Mouse (Mus musculus) lung, postnatal 14 days (tissue): ENCODE data around the gene Rab20.
A peak's percentile ranks its signal among the peaks of the same experiment; 100 is the strongest.

Experiments
- DNase-seq: peaks from one replicate; pipeline ENCODE4 v3.0.0; 2021

The Rab20 gene

GRCm38 (mm10) chr8:11452152-11452551 lies 26.4 kb downstream of the Rab20 start:
- no peak for DNase-seq

- DNase-seq, result peak; percentile 26
Observed at GRCm38 (mm10) chr8:11450184-11451113, 28.1 kb downstream of the Rab20 start.

- DNase-seq, result no peak
Observed at GRCm38 (mm10) chr8:11447910-11448570, 30.5 kb downstream of the Rab20 start.

GRCm38 (mm10) chr8:11445790-11446189 lies 32.7 kb downstream of the Rab20 start:
- DNase-seq, result no peak

- DNase-seq, result no peak
Observed at GRCm38 (mm10) chr8:11444216-11444615, 34.3 kb downstream of the Rab20 start.

GRCm38 (mm10) chr8:11443611-11444010 lies 34.9 kb downstream of the Rab20 start:
- DNase-seq, result no peak

GRCm38 (mm10) chr8:11441291-11441690 lies 37.2 kb downstream of the Rab20 start:
- DNase-seq, result no peak

GRCm38 (mm10) chr8:11437862-11438261 lies 40.6 kb downstream of the Rab20 start:
- no peak for DNase-seq

- DNase-seq, result peak; percentile 36
Observed at GRCm38 (mm10) chr8:11430688-11431087, 47.8 kb downstream of the Rab20 start.

- no peak for DNase-seq
Observed at GRCm38 (mm10) chr8:11423091-11423490, 55.4 kb downstream of the Rab20 start.

- no peak for DNase-seq
Observed at GRCm38 (mm10) chr8:11421968-11422367, 56.5 kb downstream of the Rab20 start.

- DNase-seq, result peak; percentile 70
Observed at GRCm38 (mm10) chr8:11421105-11421504, 57.4 kb downstream of the Rab20 start.

GRCm38 (mm10) chr8:11419645-11420044 lies 58.9 kb downstream of the Rab20 start:
- DNase-seq, result peak; percentile 73

GRCm38 (mm10) chr8:11419232-11419631 lies 59.3 kb downstream of the Rab20 start:
- peak; percentile 60 for DNase-seq

GRCm38 (mm10) chr8:11417762-11418161 lies 60.7 kb downstream of the Rab20 start:
- no peak for DNase-seq

- no peak for DNase-seq
Observed at GRCm38 (mm10) chr8:11415089-11415488, 63.4 kb downstream of the Rab20 start.

- DNase-seq, result no peak
Observed at GRCm38 (mm10) chr8:11414304-11414703, 64.2 kb downstream of the Rab20 start.

- no peak for DNase-seq
Observed at GRCm38 (mm10) chr8:11412450-11412849, 66.1 kb downstream of the Rab20 start.

- no peak for DNase-seq
Observed at GRCm38 (mm10) chr8:11411504-11412124, 66.9 kb downstream of the Rab20 start.

- peak; percentile 79 for DNase-seq
Observed at GRCm38 (mm10) chr8:11405722-11406481, 72.6 kb downstream of the Rab20 start.

- no peak for DNase-seq
Observed at GRCm38 (mm10) chr8:11404614-11405013, 73.9 kb downstream of the Rab20 start.

- DNase-seq, result no peak
Observed at GRCm38 (mm10) chr8:11403813-11404212, 74.7 kb downstream of the Rab20 start.
